Mouse (Mus musculus) central nervous system, embryonic 11.5 days (tissue): ENCODE results near the gene Vmn2r36. TPM values are rescaled to one million over a fixed set of nuclear protein-coding genes. Genes with fewer than 3 reads are reported as not detected.

ENCODE experiments used
- polyA plus RNA-seq: library from polyadenylated mRNA; depleted of rRNA; stranded (reverse); fragments of >200 nt; gene quantifications from 2 replicates; pipeline ENCODE4 v1.2.3, GENCODE M21; 2012; rRNA removed

Vmn2r36 gene
- polyA plus RNA-seq: not detected in 2 replicates

DNA sequence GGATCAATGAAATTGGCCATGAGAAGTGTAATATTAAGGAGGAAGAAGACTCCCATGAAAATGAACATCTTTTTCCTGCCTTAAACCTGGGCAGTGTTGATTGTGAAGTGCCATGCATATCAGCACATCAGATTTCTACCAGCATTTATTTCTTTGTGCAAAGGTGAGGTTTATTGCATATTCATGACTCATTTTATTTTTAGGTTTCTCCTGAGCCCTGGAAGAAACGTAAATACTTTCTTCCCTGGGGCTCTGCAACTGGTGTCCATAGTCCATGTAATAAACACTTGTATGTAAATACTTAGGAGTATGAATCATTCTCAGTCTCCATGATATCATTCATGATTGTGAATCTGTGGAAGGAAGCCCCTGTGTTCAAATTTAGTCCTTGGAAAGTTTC, at the start of gene Vmn2r36:
TSS of gene Vmn2r36 (minus strand) at position 101 of the 400 bp plus-strand sequence.

Other genes with a start within 250 kb of the Vmn2r36 start
- gene Vmn2r34, start 213.0 kb downstream of the Vmn2r36 start, polyA plus RNA-seq: not detected in 2 replicates
- gene Vmn2r35, start 82.6 kb downstream of the Vmn2r36 start, polyA plus RNA-seq: not detected in 2 replicates